12 mouse cellular contexts compared by ENCODE assay signal in genomic region chr2:157613997-157614396, GRCm38 (mm10). TPM values are rescaled to one million over a fixed set of nuclear protein-coding genes. Genes with fewer than 3 reads are reported as not detected.
DNase-seq lines count a peak whose midpoint lies in the region; ATAC-seq and TF ChIP-seq lines count a peak whose summit lies in the region.
"Had no signal": no experiment of that assay in that cellular context is flagged by ENCODE, and none has a peak within 500 bp of the region (broad histone marks: within the 10 kb centered on the region; RNA-seq: fewer than 3 reads in every experiment).

No protein-coding gene starts in this region.

- H3K36me3 ChIP-seq in hindbrain, embryonic 12.5 days: no peaks in the 10 kb centered on the region
- H3K36me3 ChIP-seq in hindbrain, embryonic 16.5 days (ENCODE audit: control insufficient read depth, insufficient read depth, low read length): no peaks in the 10 kb centered on the region
- H3K36me3 ChIP-seq in thymus, adult 2 months (ENCODE audit: control insufficient read depth, insufficient read depth, low read length): no peaks in the 10 kb centered on the region

- H3K4me2 ChIP-seq in hindbrain, embryonic 12.5 days (replicated peaks): peak overlapping the region; percentile 30
- H3K4me2 ChIP-seq in hindbrain, embryonic 16.5 days (ENCODE audit: low read length): no peak overlapping the region
- H3K4me2 ChIP-seq: heart, embryonic 11.5 days had no signal

- no peak for TF ChIP-seq CTCF in thymus, adult 2 months (IDR thresholded peaks at IDR 0.05; ENCODE audit: borderline replicate concordance, control insufficient read depth, extremely low read depth, insufficient read depth, low read length, poor library complexity)

- no peaks in the 10 kb centered on the region for H3K9me3 ChIP-seq in hindbrain, embryonic 12.5 days (replicated peaks)
- H3K9me3 ChIP-seq in hindbrain, embryonic 16.5 days (ENCODE audit: control insufficient read depth, low read length): no peaks in the 10 kb centered on the region

- 11% methylated on average over 11 of the region's 11 CpGs for WGBS in hindbrain, embryonic 12.5 days
- WGBS in hindbrain, embryonic 16.5 days: 15% methylated on average over 10 of the region's 11 CpGs
- WGBS in thymus, adult 2 months: 9% methylated on average over 11 of the region's 11 CpGs

- no peak overlapping the region for H3K4me3 ChIP-seq in hindbrain, embryonic 12.5 days
- H3K4me3 ChIP-seq in hindbrain, embryonic 16.5 days (ENCODE audit: low read length): no peak overlapping the region
- H3K4me3 ChIP-seq in thymus, adult 2 months (ENCODE audit: control insufficient read depth, insufficient read depth, low read length): no peak overlapping the region

- H3K27ac ChIP-seq in hindbrain, embryonic 12.5 days: no peak overlapping the region
- H3K27ac ChIP-seq in hindbrain, embryonic 16.5 days (ENCODE audit: low read depth, low read length): no peak overlapping the region
- no peak overlapping the region for H3K27ac ChIP-seq in thymus, adult 2 months (ENCODE audit: control insufficient read depth, insufficient read depth, low read length)
- H3K27ac ChIP-seq: kidney, postnatal 0 days had no signal

- no peaks in the 10 kb centered on the region for H3K27me3 ChIP-seq in hindbrain, embryonic 12.5 days
- no peaks in the 10 kb centered on the region for H3K27me3 ChIP-seq in hindbrain, embryonic 16.5 days (replicated peaks; ENCODE audit: control insufficient read depth, insufficient read depth, low read length)
- no peaks in the 10 kb centered on the region for H3K27me3 ChIP-seq in thymus, adult 2 months (ENCODE audit: control insufficient read depth, insufficient read depth, low read length)

- H3K4me1 ChIP-seq in hindbrain, embryonic 12.5 days: peaks cover 12% of the 10 kb centered on the region
- peaks cover 3% of the 10 kb centered on the region; the same call in 1 of the 2 replicates for H3K4me1 ChIP-seq in hindbrain, embryonic 16.5 days (ENCODE audit: control insufficient read depth, insufficient read depth, low read depth, low read length)
- H3K4me1 ChIP-seq in thymus, adult 2 months (replicated peaks; ENCODE audit: control insufficient read depth, insufficient read depth, low read length): peaks cover 10% of the 10 kb centered on the region

- ATAC-seq in hindbrain, embryonic 12.5 days (ENCODE audit: low FRiP score): 0 out of 2 replicates have a peak, but pooled peaks have one; percentile 55
- ATAC-seq in hindbrain, embryonic 16.5 days: no peak
- ATAC-seq in megakaryocyte, adult 5-6 weeks (ENCODE audit: poor library complexity, severe bottlenecking): peak; percentile 59; the same call in 1 of the 2 replicates

- no peak for TF ChIP-seq POLR2A in thymus, adult 2 months (IDR thresholded peaks at IDR 0.05; ENCODE audit: control insufficient read depth, extremely low read depth, insufficient read depth, low read length, poor library complexity)

- H3K9ac ChIP-seq in hindbrain, embryonic 12.5 days: 0 out of 2 replicates have a peak overlapping the region, but pooled peaks have one; percentile 1
- no peak overlapping the region for H3K9ac ChIP-seq in hindbrain, embryonic 16.5 days (ENCODE audit: low read depth, low read length)

- DNase-seq in embryo, embryonic 11 days: peak; percentile 33
- DNase-seq in thymus, adult 2 months: peak; percentile 35
- DNase-seq in cerebellum, adult 9-10 months: no peak
- DNase-seq in layer of hippocampus, adult 9-10 months (ENCODE audit: low spot score): no peak
- DNase-seq in urinary bladder, adult 2 months (ENCODE audit: low spot score): no peak
- DNase-seq: left cerebral cortex, postnatal 4 days; lung, postnatal 36 days had no signal

RNA-seq across cellular contexts. Expression of gene Blcap, which starts 42.9 kb away (rescaled TPM):
- 139 and 140 TPM in 2 replicates for polyA plus RNA-seq in hindbrain, embryonic 12.5 days (2016; fragmentation: Nextera tagmentation; extraction: Ambion mirVana)
- 288 and 298 TPM in 2 replicates for polyA plus RNA-seq in hindbrain, embryonic 16.5 days (2015; fragmentation: Nextera tagmentation; extraction: Ambion mirVana)
- total RNA-seq in megakaryocyte, adult 5-6 weeks (2015): 10.2 and 13.5 TPM in 2 replicates
- 7.8 and 19.2 TPM in 2 replicates for total RNA-seq in megakaryocyte, adult 5-6 weeks (2017)
- polyA plus RNA-seq in thymus, adult 2 months (2012; rRNA removed): 28.2 and 35.3 TPM in 2 replicates
- polyA plus RNA-seq in urinary bladder, adult 2 months (2012; rRNA removed): 58.7 and 61.9 TPM in 2 replicates

RNA-seq across cellular contexts. Expression of gene Nnat, which starts 54.1 kb away (rescaled TPM):
- 3,841 and 3,900 TPM in 2 replicates for polyA plus RNA-seq in hindbrain, embryonic 12.5 days (2016; fragmentation: Nextera tagmentation; extraction: Ambion mirVana)
- polyA plus RNA-seq in hindbrain, embryonic 16.5 days (2015; fragmentation: Nextera tagmentation; extraction: Ambion mirVana): 6,388 and 6,390 TPM in 2 replicates
- not detected in 2 replicates for total RNA-seq in megakaryocyte, adult 5-6 weeks (2015)
- total RNA-seq in megakaryocyte, adult 5-6 weeks (2017): not detected in 2 replicates
- polyA plus RNA-seq in thymus, adult 2 months (2012; rRNA removed): 2.5 and 17.0 TPM in 2 replicates
- polyA plus RNA-seq in urinary bladder, adult 2 months (2012; rRNA removed): 7.4 and 28.8 TPM in 2 replicates

Comparison
In these comparisons a context has a peak if more than half of its experiments do, and no peak if none do; other contexts are left out.
1. DNase-seq: peak in embryo, embryonic 11 days (single experiment) and thymus, adult 2 months (single experiment); none in cerebellum, adult 9-10 months (single experiment), layer of hippocampus, adult 9-10 months (single experiment) and urinary bladder, adult 2 months (single experiment).
2. RNA of gene Nnat, which starts 54.1 kb away (polyA plus RNA-seq): 6,388 to 6,390 TPM in hindbrain, embryonic 16.5 days and 3,841 to 3,900 TPM in hindbrain, embryonic 12.5 days; 7.4 to 28.8 TPM in urinary bladder, adult 2 months and 2.5 to 17.0 TPM in thymus, adult 2 months; every median in the first group is over 100 times any median in the second.